Mouse (Mus musculus): Measurements from ENCODE around the gene Trp63. TPM values are rescaled to one million over a fixed set of nuclear protein-coding genes. Genes with fewer than 3 reads are reported as not detected.

Gene Trp63
- polyA plus RNA-seq, 1 experiment from 2014 or later, result 0.21 TPM

DNA sequence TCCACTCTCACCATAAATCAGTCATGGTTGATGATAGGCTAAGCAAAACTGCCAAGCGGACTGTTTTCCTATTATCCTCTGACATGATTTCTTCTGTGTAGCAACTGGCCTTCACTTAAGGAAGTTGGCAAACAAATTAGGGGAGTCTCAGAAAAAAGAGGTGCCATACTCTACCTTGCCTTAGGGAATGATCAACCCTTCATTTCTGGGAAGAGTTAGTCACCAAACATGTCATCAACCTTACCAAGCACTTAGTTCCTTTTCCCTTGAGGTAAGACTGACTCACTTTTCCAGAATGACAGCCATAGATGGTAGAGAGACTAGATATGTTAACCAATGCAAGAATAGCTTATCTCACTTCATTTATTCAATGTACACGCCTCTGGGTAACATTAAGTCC is 250.6 kb downstream of the Trp63 start:
- Histone ChIP-seq H3K27ac (replicated peaks; ENCODE audit: low read depth, low read length) (no peak overlapping the region), H3K27me3 (ENCODE audit: control insufficient read depth, insufficient read depth, low read length) (no peaks in the 10 kb centered on the region), H3K4me1 (ENCODE audit: control insufficient read depth, insufficient read depth, low read length) (no peaks in the 10 kb centered on the region), H3K9ac (replicated peaks; ENCODE audit: low read length) (no peak overlapping the region), H3K4me3 (replicated peaks; ENCODE audit: low read depth, low read length) (no peak overlapping the region), H3K4me2 (ENCODE audit: low read length) (no peak overlapping the region), H3K9me3 (ENCODE audit: control insufficient read depth, low read length) (no peaks in the 10 kb centered on the region), H3K36me3 (ENCODE audit: control insufficient read depth, insufficient read depth, low read length) (no peaks in the 10 kb centered on the region)
- no peak for ATAC-seq (ENCODE audit: low FRiP score, low TSS enrichment)
- WGBS, result 95% methylated on average over 2 of the region's 2 CpGs
- no peak for DNase-seq
